In genomic region chr4:155069191-155069590, GRCm38 (mm10) we compare ENCODE assay signal across 1 mouse cellular context.
TF ChIP-seq lines count a peak whose summit lies in the region.

No protein-coding gene starts in this region.

TF ChIP-seq in MEL, 35 proteins besides CTCF, POLR2A, EP300 and RAD21 (continued from another document):
- TF ChIP-seq MAX (IDR thresholded peaks at IDR 0.05; ENCODE audit: low read length) = no peak
- no peak for TF ChIP-seq MYB (IDR thresholded peaks at IDR 0.05; ENCODE audit: low read depth, low read length)
